Mouse (Mus musculus) kidney, embryonic 16.5 days (tissue): ENCODE data around the gene Pik3c2b. TPM values are rescaled to one million over a fixed set of nuclear protein-coding genes. Genes with fewer than 3 reads are reported as not detected.

ENCODE experiments used
- ATAC-seq: fragments of 200-750 bp; cut with Nextera tagmentation; 2 replicates; pipeline ENCODE4 v1.8.0; 2017; ENCODE audit warnings: moderate TSS enrichment; ENCODE audit not compliant: low FRiP score, low TSS enrichment
- H3K27ac ChIP-seq: fragments of 300-500 bp; sonication (generic); 2 replicates; pipeline ENCODE4 v1.5.1; 2014; ENCODE audit warnings: low read length
- H3K27me3 ChIP-seq: fragments of 300-500 bp; sonication (generic); 2 replicates; pipeline ENCODE4 v1.6.1; 2014; ENCODE audit warnings: low read length, control low read depth, mixed read lengths; ENCODE audit not compliant: insufficient read depth
- H3K36me3 ChIP-seq: fragments of 300-500 bp; sonication (generic); 2 replicates; pipeline ENCODE4 v1.6.1; 2014; ENCODE audit warnings: low read length, control low read depth, mixed read lengths; ENCODE audit not compliant: insufficient read depth
- H3K4me1 ChIP-seq: fragments of 300-500 bp; sonication (generic); 2 replicates; pipeline ENCODE4 v1.6.1; 2014; ENCODE audit warnings: low read length, control low read depth, mixed read lengths; ENCODE audit not compliant: insufficient read depth
- H3K4me2 ChIP-seq: fragments of 300-500 bp; sonication (generic); replicated peaks from 2 replicates; pipeline ENCODE4 v1.6.1; 2014; ENCODE audit warnings: low read depth, low read length
- H3K4me3 ChIP-seq: fragments of 300-500 bp; sonication (generic); 2 replicates; pipeline ENCODE4 v1.5.1; 2014; ENCODE audit warnings: mild to moderate bottlenecking, low read length
- H3K9ac ChIP-seq: fragments of 300-500 bp; sonication (generic); replicated peaks from 2 replicates; pipeline ENCODE4 v1.6.1; 2014; ENCODE audit warnings: low read length
- H3K9me3 ChIP-seq: fragments of 300-500 bp; sonication (generic); 2 replicates; pipeline ENCODE4 v1.6.1; 2016; ENCODE audit warnings: low read length, control low read depth
- WGBS: fragments of 180-500 bp; shearing (Covaris S2); extraction: QIAGEN DNeasy Blood & Tissue Kit; methylation state at CpG from one replicate; pipeline ENCODE4 v1.1.7; 2014; 5-methylcytosine and 5-hydroxymethylcytosine counted together
- polyA plus RNA-seq: library from polyadenylated mRNA; unstranded; fragments of >200 nt; fragmentation: Nextera tagmentation; extraction: Ambion mirVana; gene quantifications from 2 replicates; pipeline ENCODE4 v1.2.1, GENCODE M21; 2015

Pik3c2b gene
- polyA plus RNA-seq = 5.1 and 5.8 TPM in 2 replicates

GRCm38 (mm10) chr1:133045011-133045860 lies at the start of gene Pik3c2b:
Pik3c2b (plus strand) TSS chr1:133045667.
- H3K27me3 ChIP-seq = no peaks in the 10 kb centered on the region
- H3K9me3 ChIP-seq = no peaks in the 10 kb centered on the region
- 2% methylated on average over 15 of the region's 15 CpGs for WGBS
- H3K4me2 ChIP-seq = peak within 1 kb of the TSS; percentile 98
- H3K4me1 ChIP-seq = peaks cover 21% of the 10 kb centered on the region
- H3K4me3 ChIP-seq = peak within 1 kb of the TSS; percentile 84
- no peaks in the 10 kb centered on the region for H3K36me3 ChIP-seq
- H3K9ac ChIP-seq = peak within 1 kb of the TSS; percentile 92
- peak within 1 kb of the TSS; percentile 80 for H3K27ac ChIP-seq
- no peak for ATAC-seq

- peaks cover 75% of the 10 kb centered on the region for H3K36me3 ChIP-seq
Measured at GRCm38 (mm10) chr1:133000347-133000746, 45.1 kb upstream of the Pik3c2b start.

GRCm38 (mm10) chr1:133006571-133006970 lies 38.9 kb upstream of the Pik3c2b start:
- no peaks in the 10 kb centered on the region for H3K27me3 ChIP-seq
- no peaks in the 10 kb centered on the region for H3K9me3 ChIP-seq
- no peak overlapping the region for H3K27ac ChIP-seq
- H3K4me2 ChIP-seq = no peak overlapping the region
- ATAC-seq = no peak
- H3K9ac ChIP-seq = no peak overlapping the region
- WGBS = 84% methylated on average over 3 of the region's 3 CpGs
- no peak overlapping the region for H3K4me3 ChIP-seq
- H3K4me1 ChIP-seq = no peaks in the 10 kb centered on the region
- H3K36me3 ChIP-seq = peaks cover 49% of the 10 kb centered on the region

More at GRCm38 (mm10) chr1:133000347-133000746, 45.1 kb upstream of the Pik3c2b start:
- ATAC-seq = no peak
- Histone ChIP-seq H3K27me3 (no peaks in the 10 kb centered on the region), H3K4me3 (no peak overlapping the region), H3K4me1 (no peaks in the 10 kb centered on the region), H3K4me2 (no peak overlapping the region), H3K9ac (no peak overlapping the region), H3K9me3 (no peaks in the 10 kb centered on the region), H3K27ac (no peak overlapping the region)
- WGBS = 95% methylated on average over 6 of the region's 6 CpGs

- H3K4me3 ChIP-seq = no peak overlapping the region
- H3K9me3 ChIP-seq = no peaks in the 10 kb centered on the region
- WGBS = 80% methylated on average over 11 of the region's 13 CpGs
- no peak for ATAC-seq
- no peak overlapping the region for H3K4me2 ChIP-seq
- H3K4me1 ChIP-seq = no peaks in the 10 kb centered on the region
- H3K27ac ChIP-seq = no peak overlapping the region
- peaks cover 49% of the 10 kb centered on the region for H3K36me3 ChIP-seq
- H3K27me3 ChIP-seq = no peaks in the 10 kb centered on the region
- no peak overlapping the region for H3K9ac ChIP-seq
Measured at GRCm38 (mm10) chr1:133011955-133012841, 33.3 kb upstream of the Pik3c2b start.

- H3K9ac ChIP-seq = no peak overlapping the region
- H3K27me3 ChIP-seq = no peaks in the 10 kb centered on the region
- H3K4me2 ChIP-seq = no peak overlapping the region
- no peak for ATAC-seq
- no peaks in the 10 kb centered on the region for H3K9me3 ChIP-seq
- H3K4me3 ChIP-seq = no peak overlapping the region
- H3K27ac ChIP-seq = no peak overlapping the region
- H3K4me1 ChIP-seq = no peaks in the 10 kb centered on the region
- H3K36me3 ChIP-seq = peaks cover 58% of the 10 kb centered on the region
Measured at GRCm38 (mm10) chr1:133013331-133013730, 32.1 kb upstream of the Pik3c2b start.

GRCm38 (mm10) chr1:133014196-133014595 lies 31.3 kb upstream of the Pik3c2b start:
- no peak overlapping the region for H3K4me3 ChIP-seq
- H3K27ac ChIP-seq = no peak overlapping the region
- no peaks in the 10 kb centered on the region for H3K9me3 ChIP-seq
- peaks cover 55% of the 10 kb centered on the region for H3K36me3 ChIP-seq
- no peaks in the 10 kb centered on the region for H3K4me1 ChIP-seq
- 97% methylated on average over 1 of the region's 1 CpGs for WGBS
- no peak for ATAC-seq
- no peak overlapping the region for H3K9ac ChIP-seq
- H3K27me3 ChIP-seq = no peaks in the 10 kb centered on the region
- no peak overlapping the region for H3K4me2 ChIP-seq

GRCm38 (mm10) chr1:133016775-133017428 lies 28.6 kb upstream of the Pik3c2b start:
- Histone ChIP-seq H3K27ac (no peak overlapping the region), H3K4me1 (no peaks in the 10 kb centered on the region), H3K9me3 (no peaks in the 10 kb centered on the region), H3K4me3 (no peak overlapping the region), H3K4me2 (no peak overlapping the region), H3K36me3 (peaks cover 43% of the 10 kb centered on the region), H3K27me3 (no peaks in the 10 kb centered on the region), H3K9ac (no peak overlapping the region)
- WGBS = 83% methylated on average over 9 of the region's 9 CpGs
- no peak for ATAC-seq

- ATAC-seq = no peak
- Histone ChIP-seq H3K27ac (no peak overlapping the region), H3K36me3 (peaks cover 32% of the 10 kb centered on the region), H3K9me3 (no peaks in the 10 kb centered on the region), H3K4me1 (no peaks in the 10 kb centered on the region), H3K4me2 (no peak overlapping the region), H3K4me3 (no peak overlapping the region), H3K27me3 (no peaks in the 10 kb centered on the region), H3K9ac (no peak overlapping the region)
- 93% methylated on average over 2 of the region's 2 CpGs for WGBS
Measured at GRCm38 (mm10) chr1:133018580-133018979, 26.9 kb upstream of the Pik3c2b start.

- no peaks in the 10 kb centered on the region for H3K9me3 ChIP-seq
- no peak overlapping the region for H3K4me2 ChIP-seq
- no peak overlapping the region for H3K9ac ChIP-seq
- H3K27me3 ChIP-seq = no peaks in the 10 kb centered on the region
- no peak for ATAC-seq
- H3K4me1 ChIP-seq = peaks cover 4% of the 10 kb centered on the region; the same call in 1 of the 2 replicates
- no peak overlapping the region for H3K4me3 ChIP-seq
- H3K27ac ChIP-seq = no peak overlapping the region
- H3K36me3 ChIP-seq = peaks cover 24% of the 10 kb centered on the region
Measured at GRCm38 (mm10) chr1:133019312-133019711, 26.2 kb upstream of the Pik3c2b start.
